Mouse (Mus musculus): Measurements from ENCODE around the gene Dmrtc1b. TPM values are rescaled to one million over a fixed set of nuclear protein-coding genes. Genes with fewer than 3 reads are reported as not detected.

Gene Dmrtc1b
- polyA plus RNA-seq, 1 experiment from 2014 or later: not detected

Other genes starting within 250 kb of the Dmrtc1b start
- gene Hdac8, start 202.5 kb upstream of the Dmrtc1b start, polyA plus RNA-seq (2014; fragmentation: Nextera tagmentation; extraction: Ambion mirVana): 2.6 and 4.2 TPM in 2 replicates
- gene Phka1, start 63.6 kb upstream of the Dmrtc1b start, polyA plus RNA-seq (2014; fragmentation: Nextera tagmentation; extraction: Ambion mirVana): 12.6 and 14.0 TPM in 2 replicates
- not detected in 2 replicates for gene Gm3880, start 20.9 kb upstream of the Dmrtc1b start, polyA plus RNA-seq (2014; fragmentation: Nextera tagmentation; extraction: Ambion mirVana)
- not detected in 2 replicates for gene Gm9112, start 230 bp upstream of the Dmrtc1b start, polyA plus RNA-seq (2014; fragmentation: Nextera tagmentation; extraction: Ambion mirVana)
- not detected in 2 replicates for gene Dmrtc1c1, start 95.1 kb downstream of the Dmrtc1b start, polyA plus RNA-seq (2014; fragmentation: Nextera tagmentation; extraction: Ambion mirVana)
- gene Dmrtc1c2, start 146.8 kb downstream of the Dmrtc1b start, polyA plus RNA-seq (2014; fragmentation: Nextera tagmentation; extraction: Ambion mirVana): not detected in 2 replicates
- gene 1700031F05Rik, start 160.1 kb downstream of the Dmrtc1b start, polyA plus RNA-seq (2014; fragmentation: Nextera tagmentation; extraction: Ambion mirVana): not detected in 2 replicates
- 0.49 and 0.63 TPM in 2 replicates for gene Dmrtc1a, start 200.8 kb downstream of the Dmrtc1b start, polyA plus RNA-seq (2014; fragmentation: Nextera tagmentation; extraction: Ambion mirVana)
- not detected in 2 replicates for gene 1700011M02Rik, start 201.0 kb downstream of the Dmrtc1b start, polyA plus RNA-seq (2014; fragmentation: Nextera tagmentation; extraction: Ambion mirVana)
- gene 1700018G05Rik, start 220.5 kb downstream of the Dmrtc1b start, polyA plus RNA-seq (2014; fragmentation: Nextera tagmentation; extraction: Ambion mirVana): not detected in 2 replicates